Mouse (Mus musculus) lung, adult 2 months (tissue): ENCODE results near the gene Rnf185. TPM values are rescaled to one million over a fixed set of nuclear protein-coding genes. Genes with fewer than 3 reads are reported as not detected.

Experiments used
- DNase-seq: peaks from one replicate; pipeline ENCODE4 v3.0.0; 2022
- H3K4me1 ChIP-seq: fragments of 200-500 bp; 2 replicates; pipeline ENCODE4 v1.6.1; 2011; ENCODE audit warnings: low read length; ENCODE audit not compliant: control insufficient read depth, insufficient read depth
- H3K4me3 ChIP-seq: fragments of 200-500 bp; replicated peaks from 2 replicates; pipeline ENCODE3; 2011; ENCODE audit warnings: low read depth, mild to moderate bottlenecking, control low read depth, low read length; ENCODE audit errors: extremely low read depth
- CTCF ChIP-seq: fragments of 200-500 bp; IDR thresholded peaks from 2 replicates; pipeline ENCODE4 v1.5.1; 2011; ENCODE audit warnings: mild to moderate bottlenecking, low read length, control low read depth; ENCODE audit not compliant: insufficient read depth
- POLR2A ChIP-seq: fragments of 200-500 bp; IDR thresholded peaks from 2 replicates; pipeline ENCODE4 v1.6.1; 2011; ENCODE audit warnings: low read depth, mild to moderate bottlenecking, control low read depth, low read length, borderline replicate concordance; ENCODE audit errors: extremely low read depth
- WGBS: fragments of 180-500 bp; shearing (Covaris S2); methylation state at CpG from one replicate; pipeline ENCODE4 v1.1.7; 2018; 5-methylcytosine and 5-hydroxymethylcytosine counted together
- polyA plus RNA-seq: library from polyadenylated mRNA; depleted of rRNA; stranded (reverse); fragments of >200 nt; gene quantifications from 2 replicates; pipeline ENCODE4 v1.2.3, GENCODE M21; 2012

Rnf185 gene
- polyA plus RNA-seq, 1 experiment = 36.4 TPM

GRCm38 (mm10) chr11:3387482-3388196 lies 64.5 kb downstream of the Rnf185 start:
- 47% methylated on average over 6 of the region's 6 CpGs for WGBS
- TF ChIP-seq CTCF (no peak), POLR2A (no peak)
- H3K4me1 ChIP-seq = peaks cover 12% of the 10 kb centered on the region
- DNase-seq = no peak
- no peak overlapping the region for H3K4me3 ChIP-seq

GRCm38 (mm10) chr11:3386941-3387368 lies 65.2 kb downstream of the Rnf185 start:
- Histone ChIP-seq H3K4me3 (no peak overlapping the region), H3K4me1 (peaks cover 12% of the 10 kb centered on the region)
- DNase-seq = peak; percentile 90
- WGBS = 13% methylated on average over 4 of the region's 4 CpGs
- TF ChIP-seq POLR2A (0 out of 2 replicates have a peak, but pooled peaks have one; percentile 6), CTCF (peak; percentile 99)

- 83% methylated on average over 5 of the region's 5 CpGs for whole genome bisulfite sequencing
- Histone ChIP-seq H3K4me3 (no peak overlapping the region), H3K4me1 (peaks cover 15% of the 10 kb centered on the region)
- TF ChIP-seq CTCF (no peak), POLR2A (no peak)
- DNase-seq = no peak
Observed at GRCm38 (mm10) chr11:3382602-3383594, 69.3 kb downstream of the Rnf185 start.

GRCm38 (mm10) chr11:3381148-3381814 lies 70.9 kb downstream of the Rnf185 start:
- H3K4me3 ChIP-seq = no peak overlapping the region
- H3K4me1 ChIP-seq = peaks cover 7% of the 10 kb centered on the region
- whole genome bisulfite sequencing = 41% methylated on average over 6 of the region's 6 CpGs
- DNase-seq = no peak
- no peak for TF ChIP-seq CTCF
- no peak for TF ChIP-seq POLR2A

- TF ChIP-seq POLR2A (no peak), CTCF (no peak)
- H3K4me3 ChIP-seq = no peak overlapping the region
- H3K4me1 ChIP-seq = peaks cover 7% of the 10 kb centered on the region
- 50% methylated on average over 4 of the region's 4 CpGs for WGBS
- DNase-seq = no peak
Observed at GRCm38 (mm10) chr11:3379427-3379826, 72.7 kb downstream of the Rnf185 start.

- Histone ChIP-seq H3K4me1 (peaks cover 8% of the 10 kb centered on the region), H3K4me3 (no peak overlapping the region)
- 54% methylated on average over 12 of the region's 12 CpGs for WGBS
- DNase-seq = no peak
- TF ChIP-seq CTCF (no peak), POLR2A (no peak)
Observed at GRCm38 (mm10) chr11:3374741-3375140, 77.4 kb downstream of the Rnf185 start.

- no peak for DNase-seq
- TF ChIP-seq POLR2A (no peak), CTCF (no peak)
- H3K4me1 ChIP-seq = peaks cover 5% of the 10 kb centered on the region; the same call in 1 of the 2 replicates
- WGBS = 49% methylated on average over 7 of the region's 7 CpGs
- no peak overlapping the region for H3K4me3 ChIP-seq
Observed at GRCm38 (mm10) chr11:3374293-3374645, 77.9 kb downstream of the Rnf185 start.

- TF ChIP-seq CTCF = no peak
- TF ChIP-seq POLR2A = no peak
- Histone ChIP-seq H3K4me3 (no peak overlapping the region), H3K4me1 (peaks cover 5% of the 10 kb centered on the region; the same call in 1 of the 2 replicates)
- 39% methylated on average over 7 of the region's 7 CpGs for WGBS
- no peak for DNase-seq
Observed at GRCm38 (mm10) chr11:3373591-3374292, 78.4 kb downstream of the Rnf185 start.
